Mouse (Mus musculus) frontal cortex, adult (tissue): ENCODE measurements at regions not wholly inside any gene's neighbourhood (a gene's known extent, or its start where the extent isn't known, plus 50 kb on each side); places are given as distances from the start of the nearest gene placed in this dataset.

ENCODE experiments used
- ATAC-seq: cut with Nextera tagmentation; 2 replicates; pipeline ENCODE4 v1.9.2; 2017; ENCODE audit warnings: mild to moderate bottlenecking, moderate library complexity, mixed read lengths; ENCODE audit not compliant: low TSS enrichment

GRCm38 (mm10) chr12:26547466-26547865 is 78.5 kb downstream of the Cmpk2 start:
- peak; percentile 72 for ATAC-seq

- peak; percentile 59 for ATAC-seq
Measured at GRCm38 (mm10) chr12:26546361-26546760, 77.4 kb downstream of the Cmpk2 start.

GRCm38 (mm10) chr12:26543463-26543862 is 74.5 kb downstream of the Cmpk2 start:
- no peak for ATAC-seq

- no peak for ATAC-seq
Measured at GRCm38 (mm10) chr12:26542451-26542850, 73.4 kb downstream of the Cmpk2 start.

- ATAC-seq, result no peak
Measured at GRCm38 (mm10) chr12:26535261-26535890, 66.4 kb downstream of the Cmpk2 start.

GRCm38 (mm10) chr12:26534229-26535105 is 65.5 kb downstream of the Cmpk2 start:
- ATAC-seq, result no peak

- ATAC-seq, result no peak
Measured at GRCm38 (mm10) chr12:26533641-26534151, 64.7 kb downstream of the Cmpk2 start.

GRCm38 (mm10) chr12:26532823-26533640 is 64.0 kb downstream of the Cmpk2 start:
- ATAC-seq, result peak; percentile 91

- ATAC-seq, result peak; percentile 34; the same call in 1 of the 2 replicates
Measured at GRCm38 (mm10) chr12:26532076-26532475, 63.1 kb downstream of the Cmpk2 start.
